Mouse (Mus musculus): Measurements from ENCODE around the gene Fastkd2.

The Fastkd2 gene

DNA sequence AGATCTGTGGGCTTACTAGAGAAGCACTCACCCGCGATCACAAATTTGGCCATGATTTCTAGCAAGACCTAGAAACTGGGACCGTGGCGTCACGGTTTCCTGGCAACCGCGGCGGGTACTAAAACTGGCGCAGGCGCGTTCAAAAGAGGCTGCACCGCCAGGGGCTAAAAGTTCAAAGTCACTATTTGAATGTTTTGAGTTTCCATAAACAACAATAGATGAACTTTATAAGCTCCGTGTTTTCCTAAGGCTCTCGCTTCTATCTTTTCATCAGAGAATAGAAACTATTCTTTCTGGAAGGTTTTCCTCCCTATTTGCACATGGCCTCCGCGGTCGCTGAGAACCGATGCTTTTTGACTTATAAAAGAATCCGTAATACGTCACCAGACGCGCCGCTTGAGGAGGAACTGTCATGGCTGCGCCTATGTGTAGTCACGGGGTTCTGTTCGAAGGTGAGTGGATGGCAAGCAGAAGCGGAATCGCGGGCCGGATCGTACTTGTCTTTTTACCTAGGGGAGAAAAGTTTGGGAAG lies at the start of gene Fastkd2, which contains the start of gene Mdh1b:
Fastkd2 (plus strand) TSS at position 375 of the 532 bp plus-strand sequence.
Mdh1b (minus strand) TSS at position 79 of the 532 bp plus-strand sequence.
- DNase-seq (ENCODE audit: low spot score in 2 of 2), result peak; percentile 90 to 94

DNA sequence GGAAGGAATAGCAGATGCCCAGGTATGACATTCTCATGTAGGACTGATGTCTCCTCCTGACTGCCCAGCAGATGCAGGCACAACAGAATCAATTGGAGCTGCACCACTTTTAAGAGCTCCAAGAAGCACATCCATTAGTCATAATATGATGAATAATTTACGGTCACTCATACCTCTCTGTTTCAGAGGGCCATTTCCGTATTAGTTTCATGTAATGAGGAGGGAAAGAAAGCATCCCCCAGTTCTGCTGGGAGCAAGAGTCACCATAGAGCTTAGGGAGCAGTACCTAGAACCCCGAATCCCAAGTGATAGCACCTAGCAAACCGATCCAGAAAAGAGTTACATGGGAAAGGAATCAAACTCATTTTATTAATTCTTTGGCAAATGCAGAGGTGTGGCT lies 43.6 kb upstream of the Fastkd2 start, which contains the start of gene Dytn:
Dytn (minus strand) TSS at position 101 of the 400 bp plus-strand sequence.
- no peak for DNase-seq (ENCODE audit: low spot score in 2 of 2)

DNA sequence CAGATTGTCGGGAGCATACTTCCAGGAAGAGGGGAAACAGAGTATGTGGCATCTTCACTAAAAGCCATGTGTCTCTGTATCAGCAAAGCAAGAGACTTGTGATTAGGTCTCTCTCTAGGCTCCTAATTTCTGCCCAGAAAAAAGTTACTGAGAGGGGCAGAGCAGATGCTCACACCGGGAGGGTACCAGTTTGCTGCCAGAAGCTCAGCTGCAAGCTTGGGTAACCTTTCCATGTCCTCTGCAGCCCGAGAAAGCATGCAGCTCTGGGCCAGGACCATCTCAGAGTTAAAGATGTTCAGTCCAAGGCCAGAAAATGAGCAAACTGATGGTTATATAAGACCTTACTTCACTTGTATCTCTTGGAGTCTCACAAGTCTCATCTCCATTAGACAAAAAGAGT lies 33.6 kb upstream of the Fastkd2 start:
- DNase-seq (ENCODE audit: low spot score in 2 of 2), result no peak

DNA sequence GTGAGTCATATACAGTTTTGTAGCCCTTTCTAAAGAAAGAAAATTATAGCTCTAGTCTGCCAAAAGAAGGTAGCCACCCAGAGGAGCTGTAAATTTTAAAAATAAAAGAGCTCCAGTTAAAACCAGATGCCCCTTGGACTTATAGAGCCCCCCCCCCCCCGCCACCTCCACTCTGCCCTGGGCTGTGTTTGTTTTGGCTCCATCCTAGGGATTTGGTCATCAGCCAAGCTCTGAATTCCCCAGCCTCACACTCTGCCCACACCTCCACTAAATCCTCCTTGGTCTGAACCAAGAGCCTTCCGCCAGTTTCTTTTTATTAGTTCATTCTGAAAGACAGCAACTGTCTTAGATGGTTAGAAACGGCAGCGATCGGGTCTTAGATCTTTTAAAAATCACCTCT lies 24.7 kb upstream of the Fastkd2 start:
- no peak for DNase-seq (ENCODE audit: low spot score in 2 of 2)

DNA sequence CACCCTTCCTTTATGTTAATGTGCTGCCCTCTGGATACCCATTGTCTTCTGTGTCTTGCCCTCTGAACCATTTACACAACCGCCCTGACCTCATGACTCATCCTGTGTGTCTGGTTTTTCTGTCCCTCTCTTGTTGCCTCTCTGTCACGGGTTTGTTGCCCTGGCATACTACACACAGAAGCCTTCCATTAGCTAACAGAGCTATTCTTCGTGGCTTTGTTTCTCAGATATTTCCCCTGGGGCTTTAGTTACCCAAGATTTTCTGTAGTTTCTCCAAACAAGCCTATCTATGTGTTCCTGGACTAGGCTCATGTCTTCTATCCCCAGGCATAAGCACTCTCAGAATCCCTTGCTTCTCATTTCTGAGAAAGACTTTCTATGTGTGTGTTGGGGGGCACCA lies 21.5 kb upstream of the Fastkd2 start:
- DNase-seq (ENCODE audit: low spot score in 2 of 2), result no peak

DNA sequence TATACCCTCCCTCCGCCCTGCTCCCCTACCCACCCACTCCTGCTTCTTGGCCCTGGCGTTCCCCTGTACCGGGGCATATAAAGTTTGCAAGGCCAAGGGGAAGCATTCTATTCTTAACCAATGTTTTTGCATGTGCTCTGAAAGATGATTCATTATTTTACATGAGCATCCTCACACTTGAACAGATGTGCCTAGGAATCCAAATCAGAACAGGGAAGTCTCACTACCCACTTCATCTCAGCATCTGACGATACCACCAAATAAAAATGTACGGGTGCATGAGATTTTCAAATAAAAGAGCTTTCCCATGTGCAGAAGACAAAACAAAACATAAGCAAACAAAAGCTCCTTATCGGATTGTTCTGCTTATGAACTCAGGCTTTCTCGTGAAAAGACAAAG lies 10.3 kb upstream of the Fastkd2 start:
- no peak for DNase-seq (ENCODE audit: low spot score in 2 of 2)

DNA sequence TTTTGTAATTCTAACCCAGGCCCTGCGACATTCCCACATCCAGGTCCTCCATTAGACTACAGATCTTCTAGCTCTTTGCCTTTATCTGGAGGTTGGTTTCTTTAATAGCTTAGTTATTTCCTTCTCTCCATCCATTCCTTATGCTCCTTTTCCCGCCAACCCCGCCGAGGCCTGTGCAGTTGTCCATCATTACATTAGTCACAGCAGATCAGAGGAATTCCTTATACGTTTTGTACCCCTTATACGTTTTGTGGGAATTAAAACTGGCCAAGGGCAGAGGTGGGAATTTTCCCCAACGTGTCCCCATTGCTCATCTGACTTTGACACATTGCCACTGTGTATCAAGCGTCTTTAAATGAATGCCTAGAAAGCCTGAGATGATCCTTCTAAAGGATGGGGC lies 618 bp upstream of the Fastkd2 start:
- no peak for DNase-seq (ENCODE audit: low spot score in 2 of 2)

DNA sequence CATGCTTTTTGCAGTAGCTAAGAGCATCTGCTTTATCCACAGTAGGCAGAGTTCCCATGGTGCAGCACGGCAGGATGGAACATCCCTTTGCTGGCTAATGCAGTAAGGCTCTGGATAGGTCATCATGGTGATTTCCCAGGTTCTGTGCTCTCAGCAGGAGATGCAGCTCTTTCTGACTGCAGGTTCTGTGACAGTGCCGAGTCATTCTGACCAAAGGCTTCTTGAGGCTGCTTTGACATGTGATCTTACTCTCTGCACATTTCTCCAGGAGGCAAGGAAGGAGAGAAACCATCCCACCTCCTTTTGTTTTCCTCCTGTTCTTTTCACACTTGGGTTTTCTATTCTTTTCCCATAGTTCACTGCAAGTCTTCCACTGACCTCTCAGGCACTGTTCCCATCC lies 25.6 kb downstream of the Fastkd2 start:
- DNase-seq (ENCODE audit: low spot score in 2 of 2), result no peak

DNA sequence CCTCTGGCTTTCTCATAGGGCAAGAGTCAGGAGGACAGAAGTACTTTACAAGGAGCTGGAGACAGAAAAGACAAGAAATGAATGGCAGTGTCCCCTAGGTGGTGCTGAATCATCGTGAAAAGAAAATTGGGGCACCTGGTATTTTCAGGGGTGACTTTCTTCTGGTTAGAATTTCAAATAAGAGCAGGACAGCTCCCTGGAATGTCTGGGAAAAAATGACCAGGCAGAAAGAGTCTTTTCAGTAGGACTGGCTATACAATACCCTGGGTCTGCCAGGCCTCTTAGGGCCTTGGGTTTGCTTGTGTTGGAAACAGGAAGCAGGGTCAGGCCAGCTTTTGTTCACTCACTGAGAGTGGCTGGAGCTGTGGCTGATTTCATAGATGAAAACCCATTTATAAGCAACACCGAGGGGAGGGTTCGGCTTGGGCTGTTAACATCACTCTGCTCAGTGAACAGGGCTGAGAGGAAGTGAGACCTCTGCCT lies 32.8 kb downstream of the Fastkd2 start:
- DNase-seq (ENCODE audit: low spot score in 2 of 2), result peak; percentile 7 to 19

DNA sequence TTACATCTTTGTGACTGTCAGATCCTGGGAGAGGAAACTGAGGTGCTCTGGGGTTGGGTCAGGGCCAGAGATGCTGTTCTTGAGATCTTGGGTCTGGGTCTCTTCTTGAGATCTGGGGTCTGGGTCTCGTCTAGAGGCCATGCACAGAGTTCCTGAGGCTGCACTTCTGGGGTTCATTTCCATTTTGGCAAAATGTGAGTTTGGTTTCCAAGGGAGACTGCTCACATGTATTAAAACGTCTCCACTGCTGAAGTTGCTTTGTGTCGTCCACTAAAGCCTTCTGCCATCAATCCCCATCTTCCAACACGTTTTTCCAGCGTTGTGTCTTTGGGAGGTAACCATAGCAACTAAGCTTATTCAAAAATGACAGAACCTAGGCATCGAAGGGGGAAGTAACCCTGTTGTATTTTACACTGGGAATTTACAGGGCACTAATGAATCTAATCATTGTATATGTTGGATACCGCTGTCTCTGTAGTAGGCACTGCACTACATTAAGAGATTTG lies 33.5 kb downstream of the Fastkd2 start:
- no peak for DNase-seq (ENCODE audit: low spot score in 2 of 2)

DNA sequence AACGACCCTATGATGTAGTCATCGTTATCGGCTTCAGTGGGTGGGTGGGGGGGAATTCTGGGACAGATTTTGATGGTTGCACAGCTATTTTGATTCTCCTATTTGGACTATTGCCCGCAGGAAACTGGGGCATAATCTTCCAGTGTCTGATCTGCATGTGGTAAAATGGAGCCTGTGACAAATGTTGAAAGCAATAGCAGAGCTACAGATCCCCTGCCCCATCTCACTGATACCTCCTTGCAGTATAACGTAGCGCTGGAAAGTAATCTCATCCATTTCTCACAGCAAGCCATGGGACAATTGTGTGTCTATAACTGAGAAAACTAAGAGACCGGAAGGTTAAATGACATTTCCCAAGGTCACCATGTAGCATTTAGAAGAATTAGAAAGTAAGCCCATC lies 34.0 kb downstream of the Fastkd2 start:
- no peak for DNase-seq (ENCODE audit: low spot score in 2 of 2)

DNA sequence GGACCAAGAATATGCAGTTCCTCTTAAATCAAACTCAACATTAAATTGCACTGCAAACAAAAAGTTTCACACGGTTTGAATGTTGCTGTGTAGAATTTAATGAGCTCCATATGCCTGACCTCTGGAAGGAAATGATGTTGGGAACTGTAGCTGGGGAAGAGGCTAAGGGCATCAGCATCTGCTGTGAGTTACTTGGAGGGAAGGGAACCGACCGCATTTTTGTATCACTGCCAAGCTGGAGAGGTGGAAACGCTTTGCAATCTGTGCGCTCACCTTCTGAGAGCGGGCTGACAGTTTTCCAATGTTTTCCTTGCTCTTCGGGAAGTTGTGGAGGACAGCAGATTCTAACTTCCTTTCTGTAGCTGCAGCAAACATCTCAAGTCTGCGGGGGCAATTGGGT lies 37.7 kb downstream of the Fastkd2 start:
- no peak for DNase-seq (ENCODE audit: low spot score in 2 of 2)

DNA sequence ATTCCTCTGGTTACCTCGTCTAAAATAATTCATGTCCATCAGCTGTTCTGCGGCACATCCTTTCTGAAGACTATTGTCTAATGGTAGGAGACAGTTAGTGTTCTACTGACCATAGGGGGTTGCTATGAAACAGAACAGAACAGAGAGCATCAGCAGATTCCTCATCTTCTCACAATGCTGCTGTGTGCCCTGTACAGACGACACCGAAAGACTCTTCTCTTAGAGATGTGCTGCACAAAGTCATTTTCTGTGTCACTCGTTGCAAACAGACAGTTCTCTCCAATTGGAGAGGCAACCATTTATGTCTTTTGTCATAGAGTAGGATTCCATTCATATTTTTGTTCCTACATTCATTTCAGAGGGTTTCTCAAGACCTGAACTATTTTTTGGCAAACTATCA lies 38.8 kb downstream of the Fastkd2 start, which contains the start of gene 4933402D24Rik:
4933402D24Rik (minus strand) TSS at position 101 of the 400 bp plus-strand sequence.
- DNase-seq (ENCODE audit: low spot score in 2 of 2), result no peak

DNA sequence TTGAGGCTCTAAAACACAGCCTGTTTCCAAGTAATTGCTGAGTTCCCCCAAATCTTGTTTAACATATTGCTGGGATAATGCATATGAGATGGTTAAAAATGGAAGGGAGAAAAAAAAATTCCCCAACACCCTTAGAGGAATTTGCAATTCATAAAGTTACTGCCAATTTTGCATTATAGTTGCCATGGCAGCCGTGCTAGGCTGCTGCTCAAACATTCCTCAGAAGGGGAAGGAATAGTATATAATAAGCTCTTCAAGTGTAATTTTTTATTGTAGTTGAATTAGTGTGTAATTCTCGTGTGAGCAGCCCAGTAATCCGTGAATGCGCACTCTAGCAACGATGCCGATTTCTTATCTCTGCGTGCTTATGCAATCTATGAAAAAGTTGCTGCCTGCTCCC lies 39.9 kb downstream of the Fastkd2 start:
- no peak for DNase-seq (ENCODE audit: low spot score in 2 of 2)

DNA sequence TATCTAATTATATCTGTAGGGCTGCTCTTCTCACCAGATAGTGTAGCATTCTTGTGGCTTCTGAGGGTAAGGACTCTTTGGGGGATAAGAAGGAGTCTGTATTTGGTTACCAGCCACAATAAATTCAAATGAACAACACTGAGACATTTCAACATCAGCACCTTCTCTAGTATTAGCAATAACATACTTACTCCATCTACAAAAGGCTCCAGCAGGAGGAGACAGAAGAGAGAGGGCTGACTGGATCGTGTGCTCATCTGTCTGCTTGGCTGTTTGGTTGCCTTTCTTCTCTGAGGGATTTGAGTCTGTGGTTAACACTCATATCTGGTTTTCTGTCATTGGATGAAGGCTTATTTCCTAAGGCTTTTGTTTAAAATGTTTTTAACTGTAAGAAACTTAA lies 46.0 kb downstream of the Fastkd2 start:
- no peak for DNase-seq (ENCODE audit: low spot score in 2 of 2)

DNA sequence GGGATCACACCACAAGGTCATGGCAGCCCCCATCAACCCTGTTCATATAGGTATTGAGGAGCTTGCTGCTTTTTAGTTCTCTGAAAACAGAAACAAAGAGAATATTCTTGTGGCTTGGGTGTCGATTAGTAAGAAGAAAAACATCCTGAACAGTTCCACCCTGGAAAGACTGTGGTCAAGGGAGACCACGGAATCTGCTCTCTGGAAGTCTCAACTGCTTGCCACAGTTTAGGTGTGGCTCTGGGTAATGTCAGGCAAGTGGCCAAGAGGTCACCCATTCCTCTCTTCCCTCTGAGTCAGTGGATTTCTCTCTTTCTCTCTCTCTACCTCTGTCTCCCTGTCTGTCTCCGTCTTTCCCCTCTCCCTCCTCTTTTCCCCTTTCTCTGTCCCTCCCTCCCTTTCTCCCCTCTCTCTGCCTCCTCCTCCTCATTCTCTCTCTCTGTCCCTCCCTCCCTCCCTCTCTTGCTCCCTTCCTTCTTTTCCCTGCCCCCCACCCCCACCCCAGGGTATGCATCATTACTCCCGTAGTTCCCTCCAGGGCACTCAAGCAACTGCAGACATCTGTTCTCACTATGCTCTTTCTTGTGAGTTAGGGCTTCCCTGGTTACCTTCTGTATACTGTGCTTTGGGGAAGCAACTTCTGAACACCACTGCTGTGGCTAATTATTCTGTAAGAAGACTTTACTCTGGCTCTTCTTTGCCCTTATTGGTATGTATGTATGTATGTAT lies 46.7 kb downstream of the Fastkd2 start:
- DNase-seq (ENCODE audit: low spot score in 2 of 2), result no peak

DNA sequence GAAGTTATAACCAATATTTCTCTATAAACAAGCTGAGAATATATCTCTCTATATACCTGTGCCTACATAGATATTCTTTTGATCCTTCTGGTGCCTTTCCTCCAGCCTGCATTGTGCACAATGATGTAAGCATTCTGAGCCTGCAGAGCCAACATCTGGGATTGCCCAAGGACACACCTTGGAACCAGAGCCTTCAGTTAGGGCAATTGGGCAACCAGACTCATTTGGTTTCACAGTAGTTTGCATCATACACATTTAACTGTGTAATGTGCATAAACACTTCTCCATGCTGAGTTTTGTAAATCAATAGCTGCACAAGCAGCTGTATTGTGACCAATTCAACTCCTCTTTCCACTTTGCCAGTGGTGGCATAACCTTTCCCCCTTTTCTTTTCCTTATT lies 63.9 kb downstream of the Fastkd2 start:
- no peak for DNase-seq (ENCODE audit: low spot score in 2 of 2)
